Mouse (Mus musculus) retina, adult 2 months (tissue): ENCODE results near the gene Zdhhc11.
"Not testable (repeated sequence)": the region's sequence is repeated elsewhere in the genome, so short reads cannot be mapped to it uniquely, and the experiment has no call there.

Source experiments
- DNase-seq: peaks from one replicate; pipeline ENCODE4 v3.0.0-alpha.2; 2012; ENCODE audit warnings: low read depth, low spot score

Zdhhc11 gene

DNA sequence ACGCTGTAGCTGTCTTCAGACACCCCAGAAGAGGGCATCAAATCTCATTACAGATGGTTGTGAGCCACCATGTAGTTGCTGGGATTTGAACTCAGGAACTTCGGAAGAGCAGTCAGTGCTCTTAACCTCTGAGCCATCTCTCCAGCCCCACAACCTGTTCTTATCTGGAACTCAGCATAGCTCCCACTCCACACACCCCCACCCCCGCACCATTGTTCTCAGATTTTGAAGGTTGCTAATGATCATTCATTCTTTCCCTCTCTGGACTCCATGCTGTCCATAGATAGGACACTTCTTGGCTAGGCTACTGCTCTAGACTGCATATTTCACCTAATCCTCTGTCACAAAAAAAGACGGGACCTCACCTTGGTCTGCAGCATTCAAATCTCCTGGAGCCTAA is 43.2 kb downstream of the Zdhhc11 start:
- DNase-seq: not testable (repeated sequence)

GRCm38 (mm10) chr13:74008216-74008615 is 44.6 kb downstream of the Zdhhc11 start:
- not testable (repeated sequence) for DNase-seq

DNA sequence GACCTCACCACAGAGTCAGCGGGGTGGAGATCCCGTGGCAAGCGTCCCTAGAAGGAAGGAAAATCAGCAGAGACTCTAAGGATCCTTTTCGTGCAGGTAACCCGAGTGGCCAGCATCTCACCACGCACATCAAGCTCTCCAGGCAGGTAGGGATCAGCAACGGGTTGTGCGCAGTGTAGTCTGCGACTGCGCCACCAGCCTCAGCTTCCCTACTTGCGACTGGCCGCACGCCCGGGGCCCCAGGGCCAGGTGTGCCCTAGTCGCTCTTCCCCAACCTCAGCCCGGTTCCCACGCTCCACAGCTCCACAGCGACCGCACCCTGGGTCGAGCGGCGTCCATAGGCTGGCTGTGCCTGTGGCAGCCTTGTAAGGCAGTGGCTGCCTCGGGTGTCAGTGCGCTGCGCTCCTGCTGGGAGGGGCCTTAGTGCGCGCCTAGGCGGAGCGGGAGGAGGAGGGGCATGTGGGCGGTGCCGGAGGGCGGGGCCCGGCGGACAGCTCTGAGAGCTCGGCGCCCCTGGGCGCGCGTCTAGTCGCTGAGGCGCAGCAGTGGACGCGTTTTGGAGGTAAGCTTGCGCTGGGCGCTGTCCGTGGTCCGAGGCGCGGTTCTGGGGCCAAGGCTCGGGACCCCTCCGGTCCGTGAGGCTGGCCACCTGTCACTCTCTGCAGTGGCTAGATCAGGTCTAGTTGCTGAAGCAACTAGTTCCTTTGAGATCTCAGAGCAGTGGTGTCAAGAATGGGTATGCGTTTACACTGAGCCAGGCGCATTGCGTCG is 45.5 kb downstream of the Zdhhc11 start, which contains the start of gene Tppp:
Gene Tppp (plus strand): TSS at position 460 of the 771 bp plus-strand sequence.
- peak; percentile 29 for DNase-seq

- DNase-seq: no peak
Measured at GRCm38 (mm10) chr13:74009791-74010614, 46.4 kb downstream of the Zdhhc11 start.

- no peak for DNase-seq
Measured at GRCm38 (mm10) chr13:74010678-74011077, 47.0 kb downstream of the Zdhhc11 start.

DNA sequence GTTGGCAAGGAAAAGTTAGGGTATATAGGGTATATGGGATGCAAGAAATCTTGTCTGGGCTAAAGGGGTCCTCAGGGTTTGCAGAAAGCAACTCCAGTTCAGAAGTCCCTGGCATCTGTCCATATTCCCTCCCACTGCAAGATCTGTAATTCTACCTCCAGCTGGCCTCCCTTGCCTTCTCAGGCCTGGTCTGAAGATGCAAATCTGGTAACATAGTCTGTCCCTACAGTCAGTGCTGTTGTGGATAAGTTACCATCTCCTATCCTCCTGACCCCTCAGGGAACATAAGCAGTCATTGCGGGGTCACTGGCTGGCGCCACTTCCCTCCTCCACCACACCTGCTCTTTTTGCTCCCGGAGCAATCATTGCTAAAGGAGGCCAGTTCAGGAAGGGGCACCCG is 52.3 kb downstream of the Zdhhc11 start:
- no peak for DNase-seq

DNA sequence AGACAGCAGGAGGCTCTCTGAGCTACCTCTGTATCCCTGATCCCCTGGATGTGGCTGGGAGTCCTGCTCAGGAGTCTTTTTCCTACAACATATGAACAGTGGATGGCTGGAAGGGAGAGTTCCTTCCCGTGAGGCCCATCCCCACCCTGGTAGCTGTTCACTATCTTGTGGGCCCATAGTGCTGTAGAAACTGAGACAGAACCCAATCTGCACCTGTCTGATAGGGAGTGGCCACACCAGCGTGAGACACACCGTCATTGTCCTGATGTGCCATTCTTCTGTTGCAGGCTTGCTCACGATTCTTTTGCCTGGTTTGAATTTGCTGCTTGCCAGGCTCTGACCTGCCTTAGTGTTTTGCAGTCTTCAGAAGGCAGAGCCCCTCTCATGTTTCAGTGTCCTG is 53.8 kb downstream of the Zdhhc11 start:
- no peak for DNase-seq

- DNase-seq: not testable (repeated sequence)
Measured at GRCm38 (mm10) chr13:74019006-74019405, 55.4 kb downstream of the Zdhhc11 start.

DNA sequence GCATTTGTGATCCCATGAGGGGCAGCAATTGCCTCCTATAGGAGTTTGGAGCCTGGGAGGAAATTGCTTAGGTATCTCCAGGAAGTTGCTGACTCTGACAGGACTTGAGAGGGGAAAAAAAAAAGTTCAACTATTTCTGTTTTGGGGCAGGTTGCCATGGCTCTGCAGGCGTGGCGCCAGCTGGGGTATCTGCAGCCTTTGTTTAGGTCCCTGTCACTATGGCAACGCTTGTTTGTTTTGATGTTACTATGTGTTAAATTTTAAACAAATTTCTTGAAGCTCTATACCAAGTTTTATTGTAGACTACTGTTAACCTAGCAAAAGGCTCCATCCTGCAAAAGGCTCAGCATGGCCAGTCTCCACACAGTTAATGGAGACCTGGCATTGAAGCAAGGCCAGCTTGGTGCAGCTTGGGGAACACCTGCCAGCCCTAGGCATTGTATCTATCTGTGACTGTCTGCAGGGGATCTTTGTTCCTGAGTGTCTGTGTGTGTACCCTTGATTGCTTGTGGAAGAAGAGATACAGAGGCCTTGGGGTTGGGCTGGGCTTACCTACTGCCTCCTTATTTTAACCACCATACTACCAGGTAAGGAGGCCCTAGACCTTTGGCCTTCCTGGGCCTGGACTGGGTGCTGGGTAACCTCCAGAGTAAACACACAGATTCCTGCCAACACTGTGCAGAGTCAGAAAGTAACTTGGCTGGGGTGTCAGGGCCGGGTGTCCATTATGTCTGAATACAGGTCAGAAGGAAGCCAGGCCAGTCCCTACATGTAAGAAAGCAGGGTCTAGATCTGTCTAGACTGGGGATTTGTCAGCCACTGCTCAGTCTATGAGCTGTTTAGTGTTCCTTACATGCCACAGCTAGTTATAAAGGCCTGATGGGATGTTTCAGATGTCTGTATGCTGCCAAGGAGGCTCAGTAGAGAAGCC is 61.8 kb downstream of the Zdhhc11 start:
- no peak for DNase-seq

- no peak for DNase-seq
Measured at GRCm38 (mm10) chr13:74026215-74026614, 62.6 kb downstream of the Zdhhc11 start.

- no peak for DNase-seq
Measured at GRCm38 (mm10) chr13:74028116-74028515, 64.5 kb downstream of the Zdhhc11 start.

GRCm38 (mm10) chr13:74029013-74029412 is 65.4 kb downstream of the Zdhhc11 start:
- no peak for DNase-seq

GRCm38 (mm10) chr13:74030691-74031090 is 67.0 kb downstream of the Zdhhc11 start:
- no peak for DNase-seq

- no peak for DNase-seq
Measured at GRCm38 (mm10) chr13:74031133-74031532, 67.5 kb downstream of the Zdhhc11 start.

DNA sequence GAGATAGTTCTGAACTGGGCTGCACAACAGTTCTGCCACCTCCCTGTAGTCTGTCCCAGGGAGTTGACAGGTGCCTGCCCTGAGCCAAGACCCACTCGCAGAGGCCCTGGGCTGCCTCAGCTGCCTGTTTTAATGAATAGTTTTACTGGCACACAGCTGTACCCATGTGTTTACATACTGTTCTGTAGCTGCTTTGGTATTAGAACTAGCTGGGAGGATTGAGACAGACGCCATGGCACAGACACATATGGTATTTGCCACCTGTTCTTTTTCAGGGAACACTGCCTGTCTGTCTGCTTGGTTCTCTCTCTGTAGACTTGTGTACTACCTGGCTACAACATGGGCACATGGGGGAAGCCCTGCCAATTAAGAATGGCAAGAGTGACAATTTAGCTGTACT is 71.1 kb downstream of the Zdhhc11 start:
- no peak for DNase-seq

- no peak for DNase-seq
Measured at GRCm38 (mm10) chr13:74035776-74036175, 72.1 kb downstream of the Zdhhc11 start.

DNA sequence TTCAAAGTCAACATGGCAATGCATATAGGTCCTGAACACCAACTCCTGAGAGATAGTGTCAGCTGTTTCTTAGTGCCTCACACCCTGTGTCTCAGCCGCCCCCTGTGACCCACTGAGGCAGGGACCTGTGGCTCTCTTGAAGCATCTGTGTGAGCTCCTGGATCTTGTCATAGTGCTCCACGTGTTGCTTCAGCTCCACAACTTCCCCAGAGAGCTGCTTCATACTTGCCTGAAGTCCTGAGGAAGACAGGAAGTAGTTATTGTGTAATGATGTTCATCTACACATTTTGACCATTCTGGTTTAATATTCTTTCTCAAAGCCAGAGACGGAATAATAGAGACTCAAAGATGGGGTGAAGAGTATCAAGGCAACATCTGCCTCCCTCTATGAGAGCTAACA is 76.3 kb downstream of the Zdhhc11 start:
- DNase-seq: no peak
